Mouse (Mus musculus) neural tube, embryonic 14.5 days (tissue): ENCODE results near the gene Cox8a. TPM values are rescaled to one million over a fixed set of nuclear protein-coding genes. Genes with fewer than 3 reads are reported as not detected.

Source experiments
- ATAC-seq: fragments of 200-750 bp; cut with Nextera tagmentation; 2 replicates; pipeline ENCODE4 v1.8.0; 2017; ENCODE audit warnings: low read depth, mild to moderate bottlenecking, moderate TSS enrichment, moderate library complexity
- H3K27ac ChIP-seq: fragments of 300-500 bp; sonication (generic); 2 replicates; pipeline ENCODE4 v1.5.1; 2014; ENCODE audit warnings: low read depth, mild to moderate bottlenecking, control low read depth, low read length, moderate library complexity, mixed read lengths
- H3K27me3 ChIP-seq: fragments of 300-500 bp; sonication (generic); 2 replicates; pipeline ENCODE4 v1.6.1; 2014; ENCODE audit warnings: low read length; ENCODE audit not compliant: control insufficient read depth, insufficient read depth
- H3K36me3 ChIP-seq: fragments of 300-500 bp; sonication (generic); 2 replicates; pipeline ENCODE4 v1.6.1; 2014; ENCODE audit warnings: low read length, mixed read lengths; ENCODE audit not compliant: control insufficient read depth, insufficient read depth
- H3K4me1 ChIP-seq: fragments of 300-500 bp; sonication (generic); 2 replicates; pipeline ENCODE4 v1.6.1; 2014; ENCODE audit warnings: low read length; ENCODE audit not compliant: control insufficient read depth, insufficient read depth
- H3K4me2 ChIP-seq: fragments of 300-500 bp; sonication (generic); 2 replicates; pipeline ENCODE4 v1.6.1; 2014; ENCODE audit warnings: mild to moderate bottlenecking, low read depth, low read length, control low read depth
- H3K4me3 ChIP-seq: fragments of 300-500 bp; sonication (generic); 2 replicates; pipeline ENCODE4 v1.5.1; 2014; ENCODE audit warnings: low read depth, low read length, control low read depth, mixed read lengths
- H3K9ac ChIP-seq: fragments of 300-500 bp; sonication (generic); replicated peaks from 2 replicates; pipeline ENCODE4 v1.6.1; 2014; ENCODE audit warnings: low read depth, mild to moderate bottlenecking, control low read depth, low read length, mixed read lengths
- H3K9me3 ChIP-seq: fragments of 300-500 bp; sonication (generic); 2 replicates; pipeline ENCODE4 v1.6.1; 2016; ENCODE audit warnings: low read length; ENCODE audit not compliant: control insufficient read depth
- WGBS: fragments of 180-500 bp; shearing (Covaris S2); extraction: QIAGEN DNeasy Blood & Tissue Kit; methylation state at CpG from one replicate; pipeline ENCODE4 v1.1.7; 2014; 5-methylcytosine and 5-hydroxymethylcytosine counted together
- polyA plus RNA-seq: library from polyadenylated mRNA; unstranded; fragments of >200 nt; fragmentation: Nextera tagmentation; extraction: Ambion mirVana; gene quantifications from 2 replicates; pipeline ENCODE4 v1.2.1, GENCODE M21; 2014

Gene Cox8a
- polyA plus RNA-seq, 1 experiment from 2014 or later, result 1,330 TPM

DNA sequence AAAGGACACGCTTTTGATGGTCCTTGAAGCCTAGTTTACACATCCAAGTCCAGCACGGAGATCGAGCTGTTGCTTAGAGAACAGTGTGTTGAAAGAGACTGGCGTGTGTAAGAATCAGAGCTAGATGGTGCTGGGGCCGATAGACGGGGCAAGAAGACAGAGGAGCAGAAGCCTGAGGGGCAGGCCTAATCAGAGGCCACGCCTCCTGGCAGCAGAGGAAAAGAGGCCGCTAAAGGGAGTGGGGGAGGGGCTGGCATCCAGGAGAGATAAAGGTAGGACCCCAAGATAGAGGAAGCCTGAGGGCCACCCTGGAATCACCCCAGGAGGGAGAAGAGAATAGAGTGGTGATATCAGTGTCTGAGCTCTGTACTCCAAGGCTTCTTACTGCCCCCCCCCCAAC lies 46.0 kb downstream of the Cox8a start:
- no peaks in the 10 kb centered on the region for H3K27me3 ChIP-seq
- H3K9ac ChIP-seq, result no peak overlapping the region
- 7% methylated on average over 8 of the region's 8 CpGs for WGBS
- H3K36me3 ChIP-seq, result no peaks in the 10 kb centered on the region
- ATAC-seq, result 0 out of 2 replicates have a peak, but pooled peaks have one; percentile 9
- no peaks in the 10 kb centered on the region for H3K9me3 ChIP-seq
- H3K27ac ChIP-seq, result no peak overlapping the region; the same call in 1 of the 2 replicates
- H3K4me1 ChIP-seq, result peaks cover 18% of the 10 kb centered on the region
- H3K4me3 ChIP-seq, result no peak overlapping the region
- H3K4me2 ChIP-seq, result no peak overlapping the region

DNA sequence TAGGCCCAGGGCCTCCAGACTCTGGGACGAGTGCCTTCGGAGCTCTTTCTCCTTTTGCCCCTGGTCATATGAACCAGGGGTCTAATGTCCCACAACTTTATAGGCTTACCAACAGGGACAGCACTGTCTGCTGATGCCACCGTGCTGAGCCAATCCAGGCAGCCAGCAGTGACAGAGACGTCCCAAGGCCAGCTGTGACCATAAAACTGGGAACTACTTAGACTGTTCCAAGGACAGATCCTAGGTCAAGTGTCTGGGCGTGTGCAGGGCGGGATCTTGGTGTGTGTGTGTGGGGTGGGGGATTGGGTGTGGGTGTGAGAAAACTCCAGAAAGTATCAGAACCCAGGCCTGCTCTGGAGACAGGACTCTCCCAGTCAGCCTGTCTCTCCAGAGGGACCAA lies 46.5 kb downstream of the Cox8a start:
- Histone ChIP-seq H3K4me2 (no peak overlapping the region), H3K4me3 (no peak overlapping the region), H3K9ac (no peak overlapping the region), H3K4me1 (peaks cover 13% of the 10 kb centered on the region), H3K27me3 (no peaks in the 10 kb centered on the region), H3K36me3 (no peaks in the 10 kb centered on the region), H3K27ac (no peak overlapping the region), H3K9me3 (no peaks in the 10 kb centered on the region)
- WGBS, result 54% methylated on average over 6 of the region's 6 CpGs
- no peak for ATAC-seq

DNA sequence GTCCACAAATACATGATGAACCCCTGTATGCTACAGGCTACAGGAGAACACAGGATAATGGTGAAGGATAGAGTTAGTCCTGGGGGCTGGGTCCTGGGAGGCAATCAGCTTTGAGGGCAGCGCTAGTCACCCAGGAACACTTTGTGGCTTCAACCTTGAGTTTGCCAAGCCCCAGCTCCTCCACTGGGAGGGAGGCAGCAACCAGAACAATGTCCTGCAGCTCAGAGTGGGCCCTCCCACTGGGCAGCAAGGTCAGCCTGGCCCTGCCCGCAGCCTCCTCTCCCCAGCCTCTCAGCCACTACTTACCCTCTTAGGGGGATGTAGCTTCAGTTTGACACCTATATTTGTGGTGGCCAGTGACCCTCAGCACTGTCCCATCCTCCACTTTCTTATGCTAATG lies 49.0 kb downstream of the Cox8a start:
- no peak overlapping the region for H3K9ac ChIP-seq
- H3K9me3 ChIP-seq, result no peaks in the 10 kb centered on the region
- no peak overlapping the region for H3K4me3 ChIP-seq
- 41% methylated on average over 2 of the region's 2 CpGs for WGBS
- H3K4me2 ChIP-seq, result no peak overlapping the region
- no peak for ATAC-seq
- peaks cover 10% of the 10 kb centered on the region; the same call in 1 of the 2 replicates for H3K27me3 ChIP-seq
- no peak overlapping the region for H3K27ac ChIP-seq
- H3K36me3 ChIP-seq, result no peaks in the 10 kb centered on the region
- peaks cover 31% of the 10 kb centered on the region for H3K4me1 ChIP-seq

DNA sequence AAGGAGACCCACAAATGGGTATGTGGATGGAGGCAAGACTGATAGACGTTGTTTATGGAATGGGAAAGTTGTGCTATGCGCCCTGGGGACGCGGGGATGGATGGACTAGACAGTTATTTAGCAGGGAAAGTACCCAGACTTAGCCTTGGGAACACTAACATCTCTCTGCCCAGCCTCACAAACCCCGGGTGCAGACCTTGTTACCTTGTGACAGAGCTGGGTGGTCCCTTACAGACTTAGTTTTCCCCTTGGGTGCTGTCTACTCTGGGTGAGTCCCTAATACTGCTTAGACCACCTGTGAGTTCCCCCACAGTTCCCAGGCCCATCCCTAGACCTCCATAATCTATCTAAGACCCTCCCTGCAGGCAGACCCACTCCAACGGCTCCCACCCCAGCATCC lies 50.6 kb downstream of the Cox8a start:
- H3K4me3 ChIP-seq, result no peak overlapping the region; the same call in 1 of the 2 replicates
- peak; percentile 10; the same call in 1 of the 2 replicates for ATAC-seq
- H3K27ac ChIP-seq, result no peak overlapping the region
- no peaks in the 10 kb centered on the region for H3K9me3 ChIP-seq
- H3K4me1 ChIP-seq, result peaks cover 23% of the 10 kb centered on the region
- H3K9ac ChIP-seq, result no peak overlapping the region
- H3K4me2 ChIP-seq, result no peak overlapping the region; the same call in 1 of the 2 replicates
- WGBS, result 11% methylated on average over 6 of the region's 6 CpGs
- no peaks in the 10 kb centered on the region for H3K36me3 ChIP-seq
- peaks cover 13% of the 10 kb centered on the region; the same call in 1 of the 2 replicates for H3K27me3 ChIP-seq

DNA sequence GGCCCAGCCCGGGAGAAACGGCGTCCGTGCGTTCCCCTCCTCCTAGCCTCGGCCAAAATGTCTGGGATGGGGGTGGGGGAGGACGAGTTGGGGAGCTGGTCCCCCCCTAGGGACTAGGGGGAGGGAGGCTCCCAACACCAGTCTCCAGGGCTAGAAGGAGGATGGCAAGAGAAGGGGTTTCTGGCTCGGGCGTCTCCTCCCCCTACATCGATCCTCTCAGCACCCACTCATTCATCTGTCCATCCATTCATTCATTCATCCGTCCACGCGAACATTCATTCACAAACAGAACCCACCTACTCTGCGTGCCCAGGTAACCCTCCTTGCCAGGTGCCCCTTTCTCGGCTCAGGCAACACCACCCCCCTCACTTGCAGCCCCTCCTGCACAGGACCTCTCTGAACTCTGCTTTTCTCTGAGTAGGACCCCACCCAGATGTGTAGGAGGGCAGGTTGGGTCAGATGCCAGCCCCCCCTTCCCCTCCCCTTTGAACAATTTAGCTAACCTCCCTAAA lies 51.2 kb downstream of the Cox8a start:
- Histone ChIP-seq H3K4me1 (peaks cover 21% of the 10 kb centered on the region), H3K9me3 (no peaks in the 10 kb centered on the region), H3K27me3 (peaks cover 13% of the 10 kb centered on the region; the same call in 1 of the 2 replicates), H3K36me3 (no peaks in the 10 kb centered on the region), H3K27ac (no peak overlapping the region), H3K9ac (peak overlapping the region; percentile 74), H3K4me2 (peak overlapping the region; percentile 91), H3K4me3 (peak overlapping the region; percentile 76)
- 2% methylated on average over 15 of the region's 15 CpGs for WGBS
- ATAC-seq, result peak; percentile 18; the same call in 1 of the 2 replicates

DNA sequence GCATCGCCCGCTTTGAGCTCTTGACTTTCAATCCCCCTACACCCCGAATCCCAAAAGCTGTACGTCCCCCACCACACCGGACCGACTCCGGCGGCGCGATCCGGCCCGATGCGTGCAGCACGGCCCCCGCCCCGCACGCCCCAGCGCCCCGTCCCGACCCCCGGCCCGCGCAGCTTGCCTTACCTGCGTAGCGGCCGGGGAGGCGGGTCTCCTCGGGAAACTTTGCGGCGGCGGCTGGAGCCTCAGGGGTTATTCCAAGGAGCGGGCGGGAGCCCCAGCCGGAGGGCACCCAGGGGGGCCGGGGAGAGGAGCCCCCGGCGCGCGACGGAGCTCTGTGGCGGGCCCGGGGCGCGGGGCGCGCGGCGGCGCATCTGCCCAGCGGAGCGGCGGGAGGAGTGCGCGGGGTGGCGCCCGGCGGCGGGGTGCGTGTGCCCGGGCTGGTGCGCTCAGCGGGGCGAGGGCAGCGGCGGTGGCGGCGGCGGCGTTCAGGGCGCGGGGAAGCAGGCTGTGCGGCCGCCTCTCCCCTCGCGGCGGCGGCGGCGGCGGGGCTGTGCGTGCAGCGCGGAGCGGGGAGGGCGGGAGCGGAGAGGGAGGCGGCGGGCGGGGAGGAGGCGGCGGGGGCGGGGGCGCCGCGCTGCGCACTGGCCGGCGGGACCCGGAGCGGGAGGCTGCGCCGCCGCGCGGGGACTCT lies 51.8 kb downstream of the Cox8a start:
- peak overlapping the region; percentile 76 for H3K4me3 ChIP-seq
- peaks cover 21% of the 10 kb centered on the region for H3K4me1 ChIP-seq
- H3K36me3 ChIP-seq, result no peaks in the 10 kb centered on the region
- no peaks in the 10 kb centered on the region for H3K9me3 ChIP-seq
- H3K27me3 ChIP-seq, result peaks cover 13% of the 10 kb centered on the region; the same call in 1 of the 2 replicates
- peak overlapping the region; percentile 44 for H3K27ac ChIP-seq
- ATAC-seq, result peak; percentile 29; the same call in 1 of the 2 replicates
- 0% methylated on average over 35 of the region's 105 CpGs for WGBS
- H3K4me2 ChIP-seq, result peak overlapping the region; percentile 91
- peak overlapping the region; percentile 74 for H3K9ac ChIP-seq

Other genes with a start within 250 kb of the Cox8a start
- gene Ppp1r14b, start 242.6 kb downstream of the Cox8a start, polyA plus RNA-seq, result 140 and 162 TPM in 2 replicates
- gene Plcb3, start 241.1 kb downstream of the Cox8a start, polyA plus RNA-seq, result 7.6 and 17.6 TPM in 2 replicates
- 93.0 and 119 TPM in 2 replicates for gene Fkbp2, start 237.1 kb downstream of the Cox8a start, polyA plus RNA-seq
- 52.0 and 60.9 TPM in 2 replicates for gene Vegfb, start 230.0 kb downstream of the Cox8a start, polyA plus RNA-seq
- gene Dnajc4, start 225.0 kb downstream of the Cox8a start, polyA plus RNA-seq, result 23.7 and 28.5 TPM in 2 replicates
- 22.0 and 22.6 TPM in 2 replicates for gene Nudt22, start 221.5 kb downstream of the Cox8a start, polyA plus RNA-seq
- 22.2 and 29.8 TPM in 2 replicates for gene Trpt1, start 221.5 kb downstream of the Cox8a start, polyA plus RNA-seq
- gene Fermt3, start 198.1 kb downstream of the Cox8a start, polyA plus RNA-seq, result 1.9 and 4.9 TPM in 2 replicates
- gene Stip1, start 177.6 kb downstream of the Cox8a start, polyA plus RNA-seq, result 207 and 215 TPM in 2 replicates
- 4.7 and 5.6 TPM in 2 replicates for gene Macrod1, start 160.8 kb downstream of the Cox8a start, polyA plus RNA-seq
- 11.0 and 13.3 TPM in 2 replicates for gene Flrt1, start 111.9 kb downstream of the Cox8a start, polyA plus RNA-seq
- 240 and 255 TPM in 2 replicates for gene Otub1, start 11.3 kb downstream of the Cox8a start, polyA plus RNA-seq
- gene Naa40, start 23.6 kb upstream of the Cox8a start, polyA plus RNA-seq, result 68.7 and 71.3 TPM in 2 replicates
- gene Rcor2, start 49.7 kb upstream of the Cox8a start, polyA plus RNA-seq, result 8.4 and 10.8 TPM in 2 replicates
- gene Mark2, start 124.2 kb upstream of the Cox8a start, polyA plus RNA-seq, result 44.3 and 62.7 TPM in 2 replicates
- 15.8 and 22.6 TPM in 2 replicates for gene Spindoc, start 165.4 kb upstream of the Cox8a start, polyA plus RNA-seq
- gene 2700081O15Rik, start 200.0 kb upstream of the Cox8a start, polyA plus RNA-seq, result 17.0 and 17.2 TPM in 2 replicates